Mouse (Mus musculus) bone marrow, adult 2 months (tissue): ENCODE measurements at regions not wholly inside any gene's neighbourhood (a gene's known extent, or its start where the extent isn't known, plus 50 kb on each side); places are given as distances from the start of the nearest gene placed in this dataset.

Source experiments
- CTCF ChIP-seq: fragments of 200-500 bp; IDR thresholded peaks from 2 replicates; pipeline ENCODE4 v1.5.1; 2011; ENCODE audit warnings: low read length, control low read depth; ENCODE audit not compliant: control insufficient read depth, insufficient read depth
- POLR2A ChIP-seq: fragments of 200-500 bp; IDR thresholded peaks from 2 replicates; pipeline ENCODE4 v1.6.1; 2011; ENCODE audit warnings: low read depth, mild to moderate bottlenecking, control low read depth, low read length, borderline replicate concordance; ENCODE audit not compliant: control insufficient read depth

DNA sequence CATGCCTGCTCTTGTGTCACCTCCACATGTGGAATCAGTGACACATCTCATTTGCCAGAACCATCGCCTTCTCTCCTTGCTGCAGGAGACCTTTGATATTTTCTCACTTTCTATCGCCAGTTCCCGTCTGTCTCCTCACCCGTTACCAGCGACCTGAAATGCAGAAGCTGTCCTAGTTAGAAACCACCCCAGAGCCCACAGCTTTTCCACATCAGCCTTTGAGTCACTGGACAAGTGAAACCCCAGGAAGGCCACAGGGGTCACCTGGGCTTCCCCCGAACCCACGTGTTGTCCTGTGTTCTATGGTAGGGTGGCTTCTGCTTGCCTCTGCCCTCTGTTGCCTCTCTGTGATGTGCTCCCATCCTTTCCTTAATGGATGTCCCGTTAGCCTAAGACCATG lies 149.7 kb downstream of the 4933412E24Rik start:
- TF ChIP-seq CTCF, result no peak
- TF ChIP-seq POLR2A, result no peak
